Mouse (Mus musculus) heart, adult 11 months (tissue): ENCODE measurements at regions not wholly inside any gene's neighbourhood (a gene's known extent, or its start where the extent isn't known, plus 50 kb on each side); places are given as distances from the start of the nearest gene placed in this dataset.
A peak's percentile ranks its signal among the peaks of the same experiment; 100 is the strongest.

Experiments used
- DNase-seq: peaks from one replicate; pipeline ENCODE4 v3.0.0; 2022

DNA sequence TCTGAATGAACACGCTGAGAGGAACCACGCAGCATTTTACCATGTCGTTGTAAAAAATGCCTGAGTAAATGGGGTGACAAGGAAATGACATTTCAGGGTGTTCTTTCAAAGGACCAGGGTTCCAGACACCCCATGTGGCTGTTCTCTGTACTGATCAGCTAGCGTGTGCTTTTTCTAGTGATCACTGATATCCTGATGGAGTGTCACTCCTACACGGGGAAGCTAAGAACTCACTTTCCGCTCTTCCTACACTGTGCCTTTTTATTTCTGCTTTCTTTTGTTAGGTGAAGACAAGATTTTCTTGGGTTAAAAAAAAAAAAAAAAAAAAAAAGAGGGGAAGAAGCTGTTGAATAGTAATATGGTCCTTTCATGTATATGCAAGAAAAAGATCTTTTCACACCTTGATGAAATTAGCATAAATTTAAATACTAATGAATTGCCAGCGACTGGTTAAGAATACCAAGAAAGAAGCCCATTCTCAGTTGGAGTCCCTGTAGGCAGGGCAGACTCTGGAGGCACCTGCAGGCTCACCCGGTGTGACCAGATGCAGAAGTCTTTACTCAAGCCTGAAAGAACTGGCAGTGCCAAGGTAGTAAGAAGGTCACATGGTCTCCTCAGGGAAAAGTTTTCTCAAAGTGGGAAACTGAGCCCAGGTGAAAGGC, 270.2 kb upstream of the Irx2 start:
- DNase-seq = peak; percentile 21

GRCm38 (mm10) chr13:72365534-72366271, 262.9 kb upstream of the Irx2 start:
- peak; percentile 83 for DNase-seq

DNA sequence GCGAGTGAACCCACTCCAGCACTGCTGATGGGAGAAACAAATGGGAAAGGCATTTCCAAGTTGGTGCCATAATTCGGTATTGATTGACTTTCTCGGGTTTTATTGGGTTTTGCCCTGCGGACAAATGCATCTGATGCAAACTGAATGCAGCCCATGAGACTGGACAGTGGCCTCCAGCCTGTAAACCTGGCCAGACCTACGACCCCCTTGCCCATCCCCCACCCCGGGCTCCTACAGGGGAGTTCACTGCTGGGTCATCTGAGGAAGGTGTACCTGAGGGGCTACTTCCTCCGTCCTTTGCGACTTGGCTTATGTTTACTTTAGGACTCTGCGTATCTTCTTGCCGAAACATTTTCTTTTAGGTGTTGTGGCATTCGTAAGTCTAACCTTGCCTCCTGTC, 262.3 kb upstream of the Irx2 start:
- peak; percentile 39 for DNase-seq

DNA sequence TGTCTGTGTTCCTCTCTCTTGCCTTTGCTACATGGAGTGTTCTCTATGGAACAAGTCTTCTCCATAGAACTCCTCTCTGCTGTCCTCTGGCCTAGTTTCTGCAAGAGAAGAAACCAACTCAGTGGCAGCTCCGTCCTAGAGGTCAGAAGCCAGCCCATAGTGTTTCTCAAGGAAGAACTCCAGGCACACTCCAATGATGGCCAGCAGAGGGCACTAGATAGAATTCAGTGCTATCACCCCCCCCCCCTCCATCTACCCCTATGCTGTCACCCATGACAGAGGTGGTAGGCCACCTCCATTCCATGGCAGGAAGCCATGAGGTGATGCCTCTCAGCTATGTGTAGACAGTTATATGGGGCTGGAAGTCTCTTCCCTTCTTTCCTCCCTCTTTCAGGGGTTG, 258.5 kb upstream of the Irx2 start:
- DNase-seq = peak; percentile 66

GRCm38 (mm10) chr13:72370997-72371396, 257.6 kb upstream of the Irx2 start:
- peak; percentile 87 for DNase-seq

DNA sequence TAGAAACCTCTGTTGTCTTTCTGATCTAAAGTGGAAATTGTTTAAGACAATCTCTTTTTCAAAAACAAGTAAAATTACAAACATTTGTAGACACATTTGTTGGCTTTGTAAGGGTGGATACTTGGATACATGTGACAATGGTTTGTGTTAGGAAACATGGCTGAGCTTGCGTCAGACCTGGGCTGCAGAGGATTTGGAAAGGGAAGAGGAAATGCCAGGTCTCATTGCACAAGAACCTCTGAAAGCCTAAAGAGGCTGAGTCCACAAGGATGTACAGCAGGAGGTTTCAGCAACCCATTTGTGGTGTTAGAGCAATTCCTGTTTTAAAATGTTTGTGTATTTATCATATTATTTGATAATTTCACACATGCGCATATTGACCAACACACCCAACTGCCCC, 235.3 kb upstream of the Irx2 start:
- peak; percentile 42 for DNase-seq

DNA sequence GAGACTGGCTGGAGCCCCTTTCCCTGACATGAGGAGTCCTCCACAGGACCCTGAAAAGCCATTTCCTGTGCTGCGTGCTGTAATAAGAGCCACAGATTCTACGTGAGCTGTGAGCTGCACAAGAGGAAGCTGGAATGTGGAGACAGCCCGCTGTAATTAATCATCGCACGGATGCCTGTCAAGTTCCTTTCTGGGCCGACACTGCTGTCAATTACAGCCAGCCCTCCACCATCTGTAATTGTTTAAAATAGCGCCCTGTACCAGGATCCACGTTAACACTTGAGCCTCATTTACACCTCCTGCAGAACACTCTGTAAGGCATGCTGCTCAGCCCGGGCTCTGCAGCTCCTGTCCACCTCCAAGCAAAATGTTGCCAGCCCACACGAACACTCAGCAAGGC, 227.9 kb upstream of the Irx2 start:
- DNase-seq = peak; percentile 73

GRCm38 (mm10) chr13:72409238-72409965, 219.2 kb upstream of the Irx2 start:
- peak; percentile 42 for DNase-seq

DNA sequence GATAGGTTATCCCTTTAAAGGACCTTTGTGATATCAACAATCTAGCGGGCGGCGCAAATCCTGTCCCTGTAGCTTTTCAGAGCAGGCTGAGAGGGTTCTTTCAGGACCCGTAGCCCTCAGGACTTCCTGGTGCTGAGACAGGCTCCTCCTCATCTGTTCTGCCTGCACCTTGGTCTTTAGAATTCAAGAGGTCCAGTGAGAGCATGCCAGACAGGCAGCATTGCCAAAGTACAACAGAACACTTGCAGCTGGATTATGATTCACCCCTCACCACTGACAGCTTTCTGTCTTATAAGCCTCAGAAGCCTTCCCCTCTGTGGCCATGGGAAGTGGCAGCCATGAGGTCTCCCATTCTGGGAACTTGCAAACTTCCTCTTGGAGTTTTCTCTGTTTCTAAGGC, 216.0 kb upstream of the Irx2 start:
- DNase-seq = peak; percentile 66

- no peak for DNase-seq
Observed at GRCm38 (mm10) chr13:72416981-72417380, 211.6 kb upstream of the Irx2 start.

DNA sequence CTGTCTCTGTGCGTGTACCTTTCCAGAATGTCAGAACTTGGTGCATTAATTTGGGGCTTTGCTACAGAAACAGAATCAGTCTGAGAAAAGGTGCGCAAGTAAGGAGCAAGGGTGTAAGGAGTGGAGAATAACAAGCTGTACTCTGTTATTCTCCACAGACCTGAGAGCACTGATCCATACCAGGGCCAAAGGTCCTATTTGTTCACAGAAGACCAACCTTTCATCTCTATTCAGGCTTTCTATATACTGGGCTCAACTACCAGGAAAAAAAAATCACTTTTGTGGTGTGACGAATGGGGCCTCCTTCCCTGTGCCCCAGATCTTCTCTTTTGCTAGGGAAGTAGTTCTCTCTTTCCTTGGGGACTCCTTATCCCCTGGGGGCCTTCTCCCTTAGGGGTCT, 210.8 kb upstream of the Irx2 start:
- peak; percentile 23 for DNase-seq

DNA sequence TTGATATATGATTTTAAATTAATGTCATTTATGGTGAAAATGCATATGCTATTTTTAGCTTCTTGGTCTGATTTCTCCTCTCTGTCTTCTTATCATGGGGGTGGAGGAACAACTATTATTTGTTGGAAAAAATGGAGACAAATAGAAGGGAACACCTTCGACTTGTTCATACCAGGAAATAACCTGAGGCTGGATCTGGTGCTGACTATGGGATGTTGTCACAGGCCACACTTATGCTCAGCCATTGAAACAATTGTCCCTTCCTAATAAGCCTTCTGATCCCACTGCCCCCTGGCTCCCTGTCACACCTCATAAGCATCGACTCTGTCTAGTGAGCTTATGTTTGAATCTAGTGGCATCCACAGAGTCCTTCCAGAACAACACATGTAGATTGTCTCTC, 210.3 kb upstream of the Irx2 start:
- peak; percentile 1 for DNase-seq

DNA sequence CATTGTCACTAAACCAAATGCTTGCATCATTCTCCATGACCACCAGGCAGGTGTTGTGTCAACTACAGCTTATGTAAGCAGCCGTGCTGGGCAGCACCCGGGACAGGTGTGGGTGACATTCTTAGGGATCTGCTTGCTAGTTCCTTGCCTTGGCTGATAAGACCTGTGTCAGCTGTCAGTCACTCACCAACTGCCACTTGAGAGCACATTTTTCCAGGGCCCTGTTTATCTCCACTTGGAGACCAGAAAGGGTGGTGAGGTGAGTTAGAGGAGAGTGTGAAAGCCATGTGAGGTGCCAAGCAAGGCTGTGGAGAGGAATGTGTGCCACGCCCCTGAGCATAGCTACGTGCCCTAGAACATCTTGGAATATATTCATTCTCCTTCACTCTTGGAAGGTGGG, 209.1 kb upstream of the Irx2 start:
- peak; percentile 94 for DNase-seq

DNA sequence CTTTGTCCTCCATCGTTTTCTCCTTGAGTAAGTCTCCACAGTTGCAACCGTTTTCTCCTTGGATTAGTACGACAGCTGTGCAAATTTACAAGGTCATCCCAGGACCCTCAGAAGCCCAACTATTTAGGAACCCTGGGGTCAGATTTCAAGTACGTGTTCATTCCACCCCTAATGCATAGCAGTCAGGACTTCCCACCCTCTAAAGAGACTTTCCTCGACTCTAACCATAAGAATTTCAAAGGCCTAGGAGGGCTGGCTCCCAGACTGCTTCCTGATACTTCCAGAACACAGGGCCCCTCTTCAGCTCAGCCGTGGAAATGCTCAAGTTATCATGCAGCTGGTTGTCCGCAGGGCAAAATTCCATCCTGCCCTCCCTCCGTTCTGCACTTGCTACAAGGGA, 202.7 kb upstream of the Irx2 start:
- no peak for DNase-seq

DNA sequence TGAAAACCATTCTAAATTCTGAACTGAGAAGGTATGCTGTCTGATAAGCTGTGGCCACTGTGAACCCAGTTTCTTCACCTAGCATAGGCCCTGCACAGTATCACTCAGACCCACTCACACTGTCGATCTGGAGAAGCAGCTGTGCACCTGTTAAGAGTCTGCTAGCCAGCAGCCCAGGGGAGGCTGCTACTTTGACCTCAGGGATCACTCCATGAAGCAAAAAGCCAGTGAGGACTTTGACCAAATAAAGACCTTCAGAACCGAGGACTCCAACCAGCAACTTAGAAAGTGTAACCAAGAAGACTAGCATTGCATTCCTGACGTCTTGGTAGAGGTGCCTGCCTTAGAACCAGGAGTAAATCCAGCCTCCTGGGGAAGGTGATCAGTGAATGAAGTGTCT, 183.3 kb upstream of the Irx2 start:
- peak; percentile 18 for DNase-seq

GRCm38 (mm10) chr13:72448458-72449058, 180.1 kb upstream of the Irx2 start:
- DNase-seq = peak; percentile 80

DNA sequence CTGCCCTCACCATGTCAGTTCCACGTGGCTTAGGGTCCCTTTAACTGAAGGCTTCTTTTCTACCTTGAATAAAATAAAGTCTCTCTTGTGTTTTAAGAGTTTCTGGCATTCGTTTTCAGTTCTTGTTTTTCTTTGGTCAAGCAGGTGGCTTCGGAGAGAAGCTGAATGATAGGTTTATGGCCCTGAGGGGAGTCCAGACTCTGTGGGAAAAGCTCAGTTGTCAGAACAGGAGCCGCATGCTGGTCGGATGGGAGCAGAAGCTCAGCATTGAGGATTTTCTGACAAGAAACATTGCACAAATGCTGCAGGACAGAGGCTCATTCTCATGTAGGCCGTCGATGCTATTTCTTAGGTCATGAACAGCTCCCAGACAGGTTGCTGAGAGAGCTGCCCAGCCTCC, 133.3 kb upstream of the Irx2 start:
- peak; percentile 42 for DNase-seq

- DNase-seq = peak; percentile 55
Observed at GRCm38 (mm10) chr13:72497036-72497435, 131.6 kb upstream of the Irx2 start.

GRCm38 (mm10) chr13:72497521-72497920, 131.1 kb upstream of the Irx2 start:
- peak; percentile 53 for DNase-seq

DNA sequence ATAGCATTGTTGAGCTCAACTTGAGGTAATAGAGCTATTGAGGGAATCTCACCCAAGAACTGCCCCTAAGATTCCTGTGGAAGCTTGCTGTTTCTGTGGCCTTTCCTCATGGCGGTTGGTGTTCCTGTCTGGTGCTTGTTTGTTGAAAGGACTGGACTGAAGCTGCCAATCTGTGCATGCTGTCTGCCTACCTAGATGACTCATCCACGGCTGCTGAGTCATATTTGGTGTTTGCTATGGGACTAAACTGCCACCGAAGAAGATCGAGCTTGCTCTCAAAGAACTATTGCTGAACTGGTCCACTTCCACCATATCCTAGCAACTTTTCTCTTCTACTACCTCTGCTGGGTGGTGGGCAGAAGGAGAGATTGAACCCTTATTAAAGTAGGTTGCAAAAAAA, 122.7 kb upstream of the Irx2 start:
- DNase-seq = peak; percentile 46

DNA sequence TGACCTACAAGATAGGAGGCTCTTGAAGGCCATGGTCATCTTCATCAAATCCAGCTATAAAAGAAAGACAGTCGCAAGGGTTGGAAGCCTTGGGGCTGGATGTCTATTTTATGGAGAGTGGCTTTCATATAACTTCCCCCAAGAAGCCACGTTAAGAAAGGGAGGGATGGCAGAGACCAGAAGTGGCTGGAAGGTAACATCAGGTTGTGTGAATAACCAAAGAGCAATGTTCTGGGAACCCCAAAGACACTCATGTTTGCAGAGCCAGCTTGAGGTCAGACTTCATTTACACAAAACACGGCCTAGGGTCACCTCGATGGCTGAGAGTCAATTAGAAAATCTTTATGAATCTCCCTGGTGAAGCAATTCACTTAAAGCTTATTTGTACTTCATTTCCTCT, 90.0 kb upstream of the Irx2 start:
- peak; percentile 66 for DNase-seq

DNA sequence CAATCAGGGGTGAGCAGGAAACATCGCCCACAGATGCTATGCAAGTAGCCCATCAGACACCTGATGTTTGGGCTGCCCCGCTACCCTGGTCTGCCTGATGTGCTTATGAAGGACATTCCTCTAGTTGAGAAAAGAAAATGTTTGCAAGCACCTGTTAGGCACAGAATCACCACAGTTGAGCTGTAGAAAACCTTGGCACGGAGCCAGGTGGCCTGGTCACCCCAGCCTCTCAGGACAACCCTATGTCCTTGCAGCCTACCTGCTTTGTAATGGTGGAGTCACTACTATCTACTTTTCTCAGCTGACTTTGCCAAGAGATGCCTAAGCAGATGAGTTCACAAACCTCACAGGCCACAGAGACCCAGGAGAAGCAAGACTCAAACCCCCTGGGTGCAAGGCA, 86.9 kb upstream of the Irx2 start:
- DNase-seq = peak; percentile 80

- DNase-seq = peak; percentile 46
Observed at GRCm38 (mm10) chr13:72557951-72558350, 70.7 kb upstream of the Irx2 start.

- no peak for DNase-seq
Observed at GRCm38 (mm10) chr13:72571871-72572270, 56.7 kb upstream of the Irx2 start.
